Mouse (Mus musculus) A20 (cell line): ENCODE data around the gene Atp5j2.
"Not testable (repeated sequence)": the region's sequence is repeated elsewhere in the genome, so short reads cannot be mapped to it uniquely, and the experiment has no call there.

Source experiments
- DNase-seq: peaks from one replicate; pipeline ENCODE4 v3.0.0-alpha.2; 2011; ENCODE audit warnings: low read depth, low spot score

Gene Atp5j2

GRCm38 (mm10) chr5:145191962-145192361, at the start of gene Atp5j2:
Gene Atp5j2, minus strand, starts transcription at chr5:145192062.
- DNase-seq, result no peak

- DNase-seq, result peak; percentile 66
Measured at GRCm38 (mm10) chr5:145234636-145235035, 42.8 kb upstream of the Atp5j2 start.

GRCm38 (mm10) chr5:145231893-145232411, 40.1 kb upstream of the Atp5j2 start:
- no peak for DNase-seq

GRCm38 (mm10) chr5:145231367-145231871, 39.6 kb upstream of the Atp5j2 start, which contains the start of gene Zfp655:
Gene Zfp655, plus strand, starts transcription at chr5:145231715.
- peak; percentile 97 for DNase-seq

GRCm38 (mm10) chr5:145230641-145231040, 38.8 kb upstream of the Atp5j2 start:
- DNase-seq, result no peak

- DNase-seq, result not testable (repeated sequence)
Measured at GRCm38 (mm10) chr5:145229283-145229682, 37.4 kb upstream of the Atp5j2 start.

- DNase-seq, result no peak
Measured at GRCm38 (mm10) chr5:145226453-145226852, 34.6 kb upstream of the Atp5j2 start.

GRCm38 (mm10) chr5:145223395-145223794, 31.5 kb upstream of the Atp5j2 start:
- no peak for DNase-seq

- no peak for DNase-seq
Measured at GRCm38 (mm10) chr5:145222840-145223239, 31.0 kb upstream of the Atp5j2 start.

- no peak for DNase-seq
Measured at GRCm38 (mm10) chr5:145219981-145220380, 28.1 kb upstream of the Atp5j2 start.

- no peak for DNase-seq
Measured at GRCm38 (mm10) chr5:145218671-145219070, 26.8 kb upstream of the Atp5j2 start.

- DNase-seq, result no peak
Measured at GRCm38 (mm10) chr5:145218206-145218605, 26.3 kb upstream of the Atp5j2 start.

- no peak for DNase-seq
Measured at GRCm38 (mm10) chr5:145217746-145218145, 25.9 kb upstream of the Atp5j2 start.

GRCm38 (mm10) chr5:145214679-145215078, 22.8 kb upstream of the Atp5j2 start:
- DNase-seq, result no peak

- peak; percentile 35 for DNase-seq
Measured at GRCm38 (mm10) chr5:145213505-145213904, 21.6 kb upstream of the Atp5j2 start.

GRCm38 (mm10) chr5:145212216-145212615, 20.4 kb upstream of the Atp5j2 start:
- peak; percentile 54 for DNase-seq

GRCm38 (mm10) chr5:145211340-145211739, 19.5 kb upstream of the Atp5j2 start:
- no peak for DNase-seq

- DNase-seq, result not testable (repeated sequence)
Measured at GRCm38 (mm10) chr5:145208391-145208790, 16.5 kb upstream of the Atp5j2 start.

- DNase-seq, result no peak
Measured at GRCm38 (mm10) chr5:145207954-145208353, 16.1 kb upstream of the Atp5j2 start.

GRCm38 (mm10) chr5:145207385-145207784, 15.5 kb upstream of the Atp5j2 start:
- DNase-seq, result no peak

GRCm38 (mm10) chr5:145205041-145205440, 13.2 kb upstream of the Atp5j2 start:
- peak; percentile 22 for DNase-seq

GRCm38 (mm10) chr5:145203936-145204691, 12.3 kb upstream of the Atp5j2 start, which contains the start of gene Zkscan5:
Gene Zkscan5, plus strand, starts transcription at chr5:145204562.
- DNase-seq, result peak; percentile 97

GRCm38 (mm10) chr5:145202446-145202845, 10.6 kb upstream of the Atp5j2 start:
- DNase-seq, result peak; percentile 63
